Comparison of ENCODE assay signal across 8 mouse cellular contexts in genomic region chr5:109923261-109924071, GRCm38 (mm10). TPM values are rescaled to one million over a fixed set of nuclear protein-coding genes. Genes with fewer than 3 reads are reported as not detected.
DNase-seq lines count a peak whose midpoint lies in the region; ATAC-seq lines count a peak whose summit lies in the region.
"Not testable (repeated sequence)": the region's sequence is repeated elsewhere in the genome, so short reads cannot be mapped to it uniquely, and the experiment has no call there.

Gene Gm15446, plus strand, starts transcription at chr5:109923400.

- ATAC-seq in inflammation-experienced regulatory T-cells, adult 6 months = peak; percentile 99
- ATAC-seq in megakaryocyte-erythroid progenitor cell, adult 5-6 weeks (replicated peaks; ENCODE audit: low FRiP score, low TSS enrichment, poor library complexity, severe bottlenecking) = peak; percentile 100

- DNase-seq in adrenal gland, adult (ENCODE audit: inconsistent age in 2 of 2, low spot score in 1 of 2) = peak; percentile 91 to 98
- DNase-seq in embryo, embryonic 10.5 days (ENCODE audit: low spot score) = peak; percentile 91
- peak; percentile 86 for DNase-seq in gastrocnemius, postnatal 14 days
- DNase-seq in left cerebral cortex, postnatal 10 days (ENCODE audit: extremely low spot score in 1 of 2, low spot score in 2 of 2) = peak; percentile 90
- DNase-seq in right cerebral cortex, postnatal 25 days = peak; percentile 92
- DNase-seq in urinary bladder, postnatal 4 days (ENCODE audit: low spot score in 2 of 2) = peak; percentile 81 to 86

- intact Hi-C loops in gastrocnemius, postnatal 14 days (cut with DNase I; ENCODE audit: low total_unique reads); left cerebral cortex, postnatal 10 days (cut with DNase I): not testable (repeated sequence)

RNA-seq across cellular contexts. Expression of gene Gm15446, which starts in this region (rescaled TPM):
- total RNA-seq in gastrocnemius, postnatal 14 days (2021) = 1 to 10 TPM; 3.2 to 4.8 TPM
- 10 to 100 TPM; 13.7 to 28.0 (median 26.3) TPM for polyA plus RNA-seq in inflammation-experienced regulatory T-cells, adult 6 months (2017; shearing (Covaris generic))
- total RNA-seq in left cerebral cortex, postnatal 10 days (2021) = 10 to 100 TPM; 37.2 to 38.6 TPM
- total RNA-seq in megakaryocyte-erythroid progenitor cell, adult 5-6 weeks (2014; fragmentation: Nextera tagmentation) = 23.4 and 54.8 TPM in 2 replicates
- total RNA-seq in megakaryocyte-erythroid progenitor cell, adult 5-6 weeks (2017) = 15.1 and 21.4 TPM in 2 replicates

Comparison
In these comparisons a context has a peak if more than half of its experiments do, and no peak if none do; other contexts are left out.
1. Peak in every context shown above with its lines: DNase-seq and ATAC-seq.